Mouse (Mus musculus) liver (tissue): Measurements from ENCODE around the gene H2-DMa.

Experiments used
- DNase-seq: peaks from one replicate; pipeline ENCODE4 v3.0.0-alpha.2; 2020; ENCODE audit warnings: mixed read lengths

The H2-DMa gene

GRCm38 (mm10) chr17:34119249-34120179 lies at the start of gene H2-DMa:
Gene H2-DMa, plus strand, starts transcription at chr17:34119541.
- peak; percentile 98 for DNase-seq

DNA sequence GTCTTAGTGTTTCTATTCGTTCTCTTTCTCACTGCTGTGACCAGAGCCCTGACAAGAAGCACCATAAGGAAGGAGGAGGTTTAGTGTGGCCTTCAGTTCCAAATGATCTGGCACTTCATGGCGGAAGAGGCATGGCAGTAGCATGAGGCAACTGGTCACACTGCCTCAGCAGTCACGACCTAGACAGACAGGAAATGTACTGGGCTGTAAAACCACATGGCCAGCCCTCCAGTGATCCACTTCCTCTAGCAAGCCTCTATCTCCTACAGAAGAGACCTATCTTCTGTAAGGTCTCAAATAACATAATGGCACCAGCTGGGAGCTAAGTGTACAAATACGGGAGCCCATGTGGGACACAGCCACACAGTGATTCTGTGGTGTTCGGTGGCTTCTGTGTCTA lies 47.2 kb upstream of the H2-DMa start:
- no peak for DNase-seq

- peak; percentile 64 for DNase-seq
Measured at GRCm38 (mm10) chr17:34075271-34075670, 44.1 kb upstream of the H2-DMa start.

DNA sequence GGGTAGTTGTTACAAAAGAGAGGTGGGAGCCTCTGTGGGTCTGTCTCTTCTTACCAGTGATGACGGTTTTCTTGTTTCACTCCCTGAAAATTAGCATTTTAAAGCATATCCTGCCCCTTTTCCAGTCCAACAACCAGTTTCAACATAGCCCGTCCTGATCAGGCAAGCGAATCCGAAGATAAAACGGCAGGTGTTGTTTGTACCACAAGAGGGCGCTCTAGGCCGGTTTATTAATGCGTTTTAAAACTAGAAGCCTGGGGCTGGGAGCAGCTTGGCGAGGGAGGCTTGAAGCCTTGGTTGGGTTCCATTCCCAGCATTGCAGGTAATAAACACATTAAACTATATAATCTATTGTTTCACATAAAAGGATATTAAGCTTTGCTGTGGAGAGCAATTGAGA lies 41.8 kb upstream of the H2-DMa start:
- peak; percentile 75 for DNase-seq

DNA sequence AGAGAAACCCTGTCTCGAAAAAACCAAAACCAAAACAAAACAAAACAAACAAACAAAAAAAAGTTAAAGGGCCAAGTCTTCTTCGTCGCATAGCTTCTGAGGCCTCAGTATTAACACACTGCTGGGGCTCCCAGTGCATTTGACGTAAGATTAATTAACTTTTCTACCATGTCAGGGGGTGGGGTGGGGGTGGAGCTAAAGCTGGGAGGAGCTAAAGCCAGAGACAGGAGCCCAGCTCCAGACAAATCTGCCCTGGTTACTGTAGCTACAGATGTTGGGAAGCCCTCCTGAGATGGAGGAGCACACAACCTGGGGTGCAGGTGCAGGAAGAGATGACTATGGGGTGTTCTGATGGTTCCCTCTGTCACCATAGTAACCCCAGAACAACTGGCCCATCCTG lies 41.2 kb upstream of the H2-DMa start:
- no peak for DNase-seq

GRCm38 (mm10) chr17:34079002-34079401 lies 40.3 kb upstream of the H2-DMa start:
- DNase-seq, result no peak

DNA sequence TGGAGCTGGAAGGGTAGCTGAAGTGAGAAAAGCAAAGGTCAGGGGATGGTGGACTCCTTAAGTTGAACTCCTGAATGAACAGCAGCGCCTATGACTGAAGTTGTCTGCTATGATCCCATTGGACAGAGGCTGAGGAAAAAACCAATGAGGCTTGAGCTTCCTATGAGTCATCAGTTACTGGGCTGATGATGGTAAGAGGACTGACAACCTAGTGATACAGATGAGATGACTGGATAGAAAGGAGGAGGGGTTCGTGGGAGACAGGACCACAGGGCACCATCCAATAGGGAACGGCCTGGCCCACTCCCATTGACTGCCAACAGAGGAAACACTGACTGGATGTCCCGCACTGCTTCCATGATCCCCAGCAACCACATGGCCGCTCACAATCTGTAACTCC lies 39.7 kb upstream of the H2-DMa start:
- DNase-seq, result no peak

- DNase-seq, result no peak
Measured at GRCm38 (mm10) chr17:34083104-34083503, 36.2 kb upstream of the H2-DMa start.

DNA sequence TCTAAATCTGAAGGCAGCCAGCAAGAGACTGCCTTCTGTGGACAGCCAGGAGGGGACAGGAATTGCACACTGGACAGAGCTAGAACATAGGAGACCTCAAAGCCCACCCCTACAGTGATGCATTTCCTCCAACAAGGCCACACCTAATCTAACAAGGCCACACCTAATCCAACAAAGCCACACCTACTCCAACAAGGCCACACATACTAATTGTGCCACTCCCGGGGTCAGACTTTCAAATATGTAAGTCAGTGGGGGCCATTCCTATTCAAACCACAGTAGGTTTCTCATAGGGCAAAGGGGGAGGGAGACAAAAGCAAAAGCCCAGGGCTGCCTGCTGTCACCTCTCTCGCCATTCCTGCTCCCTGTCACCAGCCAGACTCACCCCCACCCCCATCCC lies 32.0 kb upstream of the H2-DMa start:
- no peak for DNase-seq

GRCm38 (mm10) chr17:34088124-34088523 lies 31.2 kb upstream of the H2-DMa start:
- no peak for DNase-seq

GRCm38 (mm10) chr17:34090923-34091322 lies 28.4 kb upstream of the H2-DMa start:
- DNase-seq, result peak; percentile 28

DNA sequence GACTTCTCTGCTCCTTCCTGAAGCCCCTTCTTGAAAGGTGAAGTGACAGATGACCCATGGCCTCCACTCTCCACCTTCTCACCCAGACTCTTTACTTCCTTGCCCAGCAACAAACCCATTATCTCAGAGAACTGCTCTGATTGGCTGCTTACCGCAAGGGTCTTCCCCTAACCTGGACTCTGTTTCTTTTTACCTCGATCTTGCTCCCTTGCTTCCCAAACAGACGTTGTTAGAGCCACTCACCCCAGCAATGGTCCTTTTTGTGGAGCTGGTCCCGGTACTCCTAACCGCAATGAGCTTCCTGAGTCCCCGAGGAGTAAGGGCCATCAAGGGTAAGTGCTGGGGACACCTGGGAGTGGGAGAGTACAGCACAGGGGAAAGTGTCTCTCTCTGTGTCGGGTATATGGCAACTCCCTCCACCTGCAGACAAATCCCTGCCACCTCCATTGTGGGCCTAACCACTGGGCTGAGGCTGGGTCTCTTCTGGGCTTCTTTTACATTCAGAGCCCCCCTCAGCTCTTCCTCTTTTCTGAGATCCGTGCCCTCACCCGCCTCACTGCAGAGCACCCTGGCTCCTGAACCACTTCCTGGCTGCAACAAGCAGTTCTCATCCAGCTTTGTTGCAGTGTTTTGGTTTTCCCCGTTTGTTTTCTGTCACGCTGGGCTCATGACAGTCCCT lies 27.0 kb upstream of the H2-DMa start, which contains the start of gene H2-Oa:
Gene H2-Oa, plus strand, starts transcription at position 144 of the 679 bp plus-strand sequence.
- DNase-seq, result no peak

DNA sequence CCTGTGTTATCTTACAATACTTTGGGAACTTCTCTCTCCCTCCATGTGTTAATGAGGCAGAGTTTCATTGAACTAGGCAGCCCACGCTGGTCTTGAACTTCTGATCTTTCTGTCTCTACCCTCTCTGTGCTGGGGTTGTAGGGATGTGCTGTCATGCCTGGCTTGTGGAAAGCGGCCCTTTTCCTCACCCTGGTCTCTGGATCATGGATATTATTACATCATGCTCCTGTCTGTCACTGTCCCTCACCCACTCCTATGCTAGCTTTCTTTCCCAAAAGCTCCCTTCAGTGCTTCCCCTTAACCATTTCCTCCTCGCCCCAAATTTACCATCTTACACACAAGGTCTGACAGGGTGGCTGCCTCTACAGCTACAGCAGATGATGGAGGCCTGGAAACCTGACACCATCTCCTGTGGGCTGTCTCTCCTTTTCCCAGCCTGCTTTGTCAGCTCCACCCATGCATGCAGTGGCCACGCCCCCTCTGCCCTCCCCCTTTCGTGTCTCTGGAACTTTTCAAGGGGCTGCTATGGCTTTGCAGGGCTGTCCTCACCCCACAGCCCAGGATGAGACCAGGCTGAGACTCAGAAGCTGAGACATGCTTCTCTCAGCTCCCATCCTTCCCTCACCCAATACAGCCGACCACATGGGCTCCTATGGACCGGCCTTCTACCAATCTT lies 26.0 kb upstream of the H2-DMa start:
- peak; percentile 57 for DNase-seq

DNA sequence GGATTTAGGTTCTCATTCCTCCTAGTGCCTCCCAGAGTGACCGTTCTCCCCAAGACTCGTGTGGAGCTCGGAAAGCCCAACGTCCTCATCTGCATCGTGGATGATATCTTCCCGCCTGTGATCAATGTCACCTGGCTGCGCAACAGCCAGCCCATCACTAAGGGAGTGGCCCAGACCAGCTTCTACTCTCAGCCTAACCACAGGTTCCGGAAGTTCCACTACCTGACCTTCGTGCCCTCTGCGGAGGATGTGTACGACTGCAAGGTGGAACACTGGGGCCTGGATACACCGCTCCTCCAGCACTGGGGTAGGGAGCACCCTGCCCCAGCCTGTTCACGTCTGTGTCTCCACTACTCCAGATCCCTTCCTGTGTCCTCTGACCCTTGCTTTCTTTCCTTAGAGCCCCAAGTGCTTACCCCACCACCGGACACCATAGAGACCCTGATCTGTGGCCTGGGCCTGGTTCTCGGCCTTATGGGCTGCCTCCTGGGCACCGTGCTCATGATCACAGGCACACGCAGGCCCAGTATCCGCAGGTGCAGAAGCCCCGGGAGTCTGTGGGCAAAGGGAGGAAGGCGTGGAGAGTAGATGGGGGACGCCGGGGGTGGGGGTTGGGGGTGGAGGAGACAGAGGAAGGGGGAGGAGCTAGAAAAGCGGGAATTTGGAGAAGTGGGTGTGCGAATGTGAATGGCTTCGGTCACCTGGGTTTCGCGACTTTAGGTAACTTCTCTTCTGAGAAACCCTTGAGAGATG lies 24.9 kb upstream of the H2-DMa start:
- DNase-seq, result no peak

DNA sequence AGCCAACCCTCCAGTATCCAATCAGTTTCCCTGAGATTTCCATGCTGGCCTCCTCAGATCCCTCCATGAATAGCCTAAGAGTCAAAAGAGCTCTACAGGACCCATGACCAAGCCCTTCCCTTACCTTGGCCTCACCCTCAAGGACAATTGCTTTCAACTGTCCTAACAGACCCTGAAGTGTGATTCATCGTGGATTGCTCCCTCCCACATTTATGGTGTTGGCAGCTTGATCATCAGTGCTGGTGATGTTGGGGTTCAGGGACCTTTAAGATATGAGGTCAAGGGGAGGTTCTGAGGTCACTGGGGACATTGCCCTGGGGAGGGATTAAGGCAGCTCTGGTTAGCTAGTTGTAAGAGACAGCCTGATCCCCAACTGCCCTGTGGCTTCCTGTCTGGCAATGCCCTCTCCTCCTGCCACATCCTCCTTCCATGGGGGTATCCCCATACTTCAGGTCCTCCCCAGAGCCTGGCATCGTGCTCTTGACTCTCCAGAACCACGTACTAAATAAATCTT lies 22.8 kb upstream of the H2-DMa start:
- DNase-seq, result no peak

GRCm38 (mm10) chr17:34097272-34097671 lies 22.1 kb upstream of the H2-DMa start:
- no peak for DNase-seq

- DNase-seq, result no peak
Measured at GRCm38 (mm10) chr17:34098709-34099479, 20.4 kb upstream of the H2-DMa start.

- no peak for DNase-seq
Measured at GRCm38 (mm10) chr17:34099531-34099930, 19.8 kb upstream of the H2-DMa start.

- no peak for DNase-seq
Measured at GRCm38 (mm10) chr17:34101185-34101584, 18.2 kb upstream of the H2-DMa start.

DNA sequence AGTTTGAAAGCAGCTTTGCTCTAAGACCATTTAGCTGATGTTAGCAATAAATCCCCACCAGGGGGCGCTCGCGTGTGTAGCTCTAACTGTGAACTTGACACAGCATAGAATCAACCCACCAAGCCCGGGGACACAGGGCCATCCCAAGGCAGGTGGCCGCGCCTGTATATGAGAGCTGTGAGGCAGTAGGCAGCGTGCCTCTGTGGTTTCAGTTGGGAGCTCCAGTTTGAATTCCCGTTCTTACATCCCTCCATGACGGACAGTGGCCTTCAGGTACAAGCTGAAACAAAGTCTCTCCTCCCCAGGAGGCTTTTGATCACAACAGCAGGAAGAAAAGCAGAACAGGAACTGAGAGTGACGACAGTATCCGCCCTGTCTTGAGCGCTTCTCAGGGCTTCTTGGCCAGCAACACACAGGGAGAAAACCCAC lies 17.7 kb upstream of the H2-DMa start:
- DNase-seq, result peak; percentile 92

DNA sequence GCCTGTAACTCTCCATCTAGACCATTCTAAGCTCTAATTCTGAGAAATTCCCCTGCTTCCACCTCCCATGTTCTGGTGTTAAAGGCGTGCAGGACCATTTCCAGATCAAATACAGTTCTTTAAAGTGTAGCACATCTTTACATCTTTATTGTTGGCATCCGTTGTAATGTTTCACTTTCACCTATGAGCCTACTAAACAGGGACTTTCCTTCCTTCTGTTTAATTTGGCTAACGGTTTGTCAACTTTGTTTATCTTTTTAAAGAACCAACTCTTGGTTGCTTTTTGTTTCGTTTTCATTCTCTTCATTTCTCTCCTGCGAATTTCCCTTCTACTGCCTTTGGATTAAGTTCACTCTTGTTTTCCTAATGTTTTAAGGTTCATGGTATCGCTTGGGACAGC lies 16.5 kb upstream of the H2-DMa start:
- no peak for DNase-seq

DNA sequence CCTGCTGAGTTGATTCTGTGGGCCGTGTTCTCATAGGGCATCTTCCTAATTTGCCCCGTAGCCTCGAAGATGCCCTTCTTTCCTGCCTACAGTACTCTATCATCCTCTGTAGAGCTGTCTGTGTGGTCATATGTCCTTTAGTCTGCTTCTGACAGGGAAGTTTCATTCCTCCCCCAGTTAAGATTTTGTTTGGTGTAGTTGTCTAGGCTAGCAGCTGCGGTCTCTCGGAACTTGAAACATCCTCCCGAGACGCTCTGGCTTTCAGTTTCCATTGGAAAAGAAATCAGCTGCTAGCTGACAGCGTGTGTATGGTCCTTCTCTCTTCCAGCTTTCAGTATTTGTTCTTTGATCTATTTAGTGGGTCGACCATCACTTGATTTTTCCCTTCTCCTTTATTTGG lies 14.5 kb upstream of the H2-DMa start:
- DNase-seq, result no peak
